Mouse (Mus musculus) forebrain, embryonic 15.5 days (tissue): Measurements from ENCODE around the gene Slc3a2. TPM values are rescaled to one million over a fixed set of nuclear protein-coding genes. Genes with fewer than 3 reads are reported as not detected.
A peak's percentile ranks its signal among the peaks of the same experiment; 100 is the strongest.
"Not testable (repeated sequence)": the region's sequence is repeated elsewhere in the genome, so short reads cannot be mapped to it uniquely, and the experiment has no call there.

Experiments
- ATAC-seq: fragments of 200-750 bp; cut with Nextera tagmentation; replicated peaks from 2 replicates; pipeline ENCODE4 v1.8.0; 2017; ENCODE audit warnings: mild to moderate bottlenecking, moderate TSS enrichment, moderate library complexity
- H3K27ac ChIP-seq: fragments of 300-500 bp; sonication (generic); replicated peaks from 2 replicates; pipeline ENCODE4 v1.5.1; 2015; ENCODE audit warnings: mild to moderate bottlenecking, inconsistent platforms
- H3K27me3 ChIP-seq: fragments of 300-500 bp; sonication (generic); 2 replicates; pipeline ENCODE4 v1.6.1; 2015; ENCODE audit warnings: inconsistent platforms
- H3K36me3 ChIP-seq: fragments of 300-500 bp; sonication (generic); 2 replicates; pipeline ENCODE4 v1.6.1; 2015; ENCODE audit warnings: mild to moderate bottlenecking, inconsistent platforms
- H3K4me1 ChIP-seq: fragments of 300-500 bp; sonication (generic); 2 replicates; pipeline ENCODE4 v1.6.1; 2015; ENCODE audit warnings: inconsistent platforms
- H3K4me2 ChIP-seq: fragments of 300-500 bp; sonication (generic); replicated peaks from 2 replicates; pipeline ENCODE4 v1.6.1; 2015; ENCODE audit warnings: mild to moderate bottlenecking, inconsistent platforms
- H3K4me3 ChIP-seq: fragments of 300-500 bp; sonication (generic); 2 replicates; pipeline ENCODE4 v1.5.1; 2015; ENCODE audit warnings: mild to moderate bottlenecking, inconsistent platforms
- H3K9ac ChIP-seq: fragments of 300-500 bp; sonication (generic); replicated peaks from 2 replicates; pipeline ENCODE4 v1.6.1; 2015; ENCODE audit warnings: mild to moderate bottlenecking, inconsistent platforms
- H3K9me3 ChIP-seq: fragments of 300-500 bp; sonication (generic); 2 replicates; pipeline ENCODE4 v1.6.1; 2016; ENCODE audit warnings: inconsistent platforms
- WGBS: fragments of 180-500 bp; shearing (Covaris S2); methylation state at CpG from one replicate; pipeline ENCODE4 v1.1.7; 2015; ENCODE audit warnings: mixed read lengths; 5-methylcytosine and 5-hydroxymethylcytosine counted together
- polyA plus RNA-seq: library from polyadenylated mRNA; unstranded; fragments of >200 nt; fragmentation: Nextera tagmentation; extraction: Ambion mirVana; gene quantifications from 2 replicates; pipeline ENCODE4 v1.2.1, GENCODE M21; 2015

Slc3a2 gene
- polyA plus RNA-seq, 1 experiment from 2014 or later, result 171 TPM

DNA sequence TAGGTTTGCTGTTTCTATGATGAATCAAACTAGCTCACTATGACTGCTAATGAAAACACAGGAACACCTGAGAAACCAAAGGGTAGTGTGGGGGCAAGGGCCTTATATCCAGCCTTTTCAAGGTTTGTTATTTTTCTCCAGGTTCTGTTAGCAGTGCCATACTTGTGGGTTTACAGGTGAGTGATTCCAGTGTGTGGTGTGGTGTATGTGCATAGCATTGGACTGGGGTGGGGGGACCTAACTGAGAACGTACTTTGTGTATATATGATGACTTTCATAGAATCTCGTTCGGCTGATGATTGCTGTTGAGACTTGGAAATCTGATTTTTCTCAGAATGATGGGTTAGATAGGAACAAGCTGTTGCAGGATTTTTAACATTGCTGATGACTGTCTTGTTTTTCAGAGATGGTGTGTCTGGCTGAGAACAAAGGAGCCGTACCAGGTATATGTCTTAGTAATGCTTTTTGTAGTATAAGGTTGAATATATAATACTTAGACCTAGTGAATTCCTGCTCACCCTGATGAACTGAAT, 2.0 kb upstream of the Slc3a2 start:
- peak overlapping the region; percentile 93 for H3K9ac ChIP-seq
- 52% methylated on average over 4 of the region's 4 CpGs for WGBS
- H3K4me2 ChIP-seq, result peak overlapping the region; percentile 61
- H3K4me1 ChIP-seq, result peaks cover 39% of the 10 kb centered on the region
- H3K27me3 ChIP-seq, result no peaks in the 10 kb centered on the region
- 0 out of 2 replicates have a peak overlapping the region, but pooled peaks have one; percentile 17 for H3K27ac ChIP-seq
- peak overlapping the region; percentile 78 for H3K4me3 ChIP-seq
- peaks cover 26% of the 10 kb centered on the region for H3K36me3 ChIP-seq
- ATAC-seq, result no peak
- H3K9me3 ChIP-seq, result no peaks in the 10 kb centered on the region

DNA sequence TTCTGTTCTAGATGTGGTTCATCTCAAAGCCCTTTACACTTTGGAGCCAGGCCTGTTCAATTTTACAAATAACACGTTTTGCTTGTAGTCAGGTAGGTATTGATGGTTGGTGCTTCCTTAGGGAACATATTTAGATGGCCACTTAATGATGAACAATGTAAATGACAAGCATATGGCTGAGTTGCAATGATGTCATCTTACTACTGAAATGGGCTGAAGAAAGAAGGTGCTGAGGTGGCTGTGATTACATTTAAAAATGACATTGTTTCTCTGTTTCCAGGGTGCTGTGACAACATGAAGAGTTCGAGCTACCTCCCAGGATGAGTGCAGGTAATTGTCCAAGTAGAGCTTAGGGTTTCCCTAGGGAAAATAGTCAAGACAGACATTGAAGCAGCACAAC, 1.2 kb upstream of the Slc3a2 start:
- Histone ChIP-seq H3K9me3 (no peaks in the 10 kb centered on the region), H3K9ac (peak overlapping the region; percentile 93), H3K4me2 (peak overlapping the region; percentile 61), H3K4me1 (peaks cover 39% of the 10 kb centered on the region), H3K4me3 (peak overlapping the region; percentile 78), H3K36me3 (peaks cover 26% of the 10 kb centered on the region), H3K27me3 (no peaks in the 10 kb centered on the region), H3K27ac (peak overlapping the region; percentile 93)
- ATAC-seq, result no peak
- WGBS, result 3% methylated on average over 2 of the region's 2 CpGs

DNA sequence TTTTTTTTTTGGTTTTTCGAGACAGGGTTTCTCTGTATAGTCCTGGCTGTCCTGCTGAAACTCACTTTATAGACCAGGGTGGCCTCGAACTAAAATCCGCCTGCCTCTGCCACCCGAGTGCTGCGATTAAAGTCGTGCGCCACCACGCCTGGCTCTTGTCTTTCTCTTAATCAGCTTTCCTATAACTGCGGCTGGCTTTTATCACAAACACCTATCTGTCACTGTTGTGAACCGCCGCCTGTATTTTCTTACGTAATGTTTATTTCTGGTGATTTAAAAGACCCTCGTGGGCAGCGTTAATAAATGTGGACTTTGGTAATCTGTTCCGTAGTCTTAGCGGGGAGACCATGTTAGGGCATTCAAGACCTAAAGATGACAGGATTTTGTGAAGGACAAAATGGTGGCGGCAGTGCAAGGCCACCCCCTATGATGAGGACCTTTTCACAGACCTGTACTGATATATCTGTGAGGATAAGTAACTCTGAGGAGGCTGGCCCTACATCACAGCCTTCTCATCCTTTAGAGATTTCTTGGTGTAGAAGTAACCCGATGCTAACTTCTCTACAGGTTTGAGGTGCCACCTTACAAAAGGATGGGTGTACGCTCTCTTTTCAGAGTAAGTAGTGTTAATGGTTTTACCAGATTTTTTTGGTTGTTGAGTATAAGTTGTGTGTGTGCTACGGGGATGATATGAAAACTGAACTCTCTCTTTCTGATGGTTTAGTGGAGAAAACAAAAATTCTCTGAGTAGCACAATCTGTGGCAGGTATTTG, 591 bp upstream of the Slc3a2 start:
- ATAC-seq, result no peak
- Histone ChIP-seq H3K27me3 (no peaks in the 10 kb centered on the region), H3K9ac (peak overlapping the region; percentile 93), H3K9me3 (no peaks in the 10 kb centered on the region), H3K27ac (peak overlapping the region; percentile 93), H3K4me1 (peaks cover 39% of the 10 kb centered on the region), H3K4me2 (peak overlapping the region; percentile 61), H3K4me3 (peak overlapping the region; percentile 78), H3K36me3 (peaks cover 26% of the 10 kb centered on the region)
- WGBS, result under 1% methylated on average over 20 of the region's 20 CpGs

DNA sequence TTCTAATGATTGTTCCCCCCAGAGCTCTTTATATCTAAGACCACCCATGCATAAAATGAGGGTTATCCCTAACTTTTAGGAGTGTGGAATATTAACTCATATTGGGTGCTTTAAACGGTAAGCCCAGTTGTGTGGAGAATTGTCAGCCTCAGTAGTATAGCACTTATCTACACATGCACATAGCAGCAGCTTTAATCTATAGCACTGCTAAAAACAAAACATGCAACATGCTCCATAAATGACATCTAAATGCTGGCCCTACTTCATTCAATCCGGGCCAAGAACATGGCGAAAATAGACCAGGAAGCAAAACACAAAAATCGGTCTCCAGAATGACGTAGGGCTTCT, 636 bp downstream of the Slc3a2 start:
- Histone ChIP-seq H3K27ac (peak overlapping the region; percentile 93), H3K9ac (peak overlapping the region; percentile 77), H3K9me3 (no peaks in the 10 kb centered on the region), H3K4me2 (peak overlapping the region; percentile 47), H3K36me3 (peaks cover 26% of the 10 kb centered on the region), H3K27me3 (no peaks in the 10 kb centered on the region), H3K4me1 (peaks cover 39% of the 10 kb centered on the region), H3K4me3 (peak overlapping the region; percentile 78)
- WGBS, result 1% methylated on average over 5 of the region's 5 CpGs
- peak; percentile 23 for ATAC-seq

DNA sequence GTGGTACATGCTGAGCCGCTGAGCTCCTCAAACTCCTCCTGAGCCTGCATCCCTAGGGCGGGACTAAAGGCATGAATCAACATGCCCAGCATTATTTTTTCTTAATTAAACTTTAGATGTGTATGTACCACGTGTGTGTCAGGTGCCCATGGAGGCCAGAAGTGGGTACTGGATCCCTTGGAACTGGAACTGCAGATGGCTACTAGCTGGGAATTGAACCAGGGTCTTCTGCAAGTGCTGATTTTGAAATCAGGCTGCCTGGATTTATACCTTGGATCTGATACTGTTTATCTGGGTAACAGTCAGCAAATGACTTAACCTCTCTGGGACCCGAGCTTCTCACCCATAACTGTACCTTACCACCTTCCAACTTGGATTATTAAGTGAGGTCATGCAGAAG, 1.1 kb downstream of the Slc3a2 start:
- Histone ChIP-seq H3K9ac (peak overlapping the region; percentile 77; the same call in 1 of the 2 replicates), H3K4me1 (peaks cover 39% of the 10 kb centered on the region), H3K27me3 (no peaks in the 10 kb centered on the region), H3K36me3 (peaks cover 26% of the 10 kb centered on the region), H3K27ac (no peak overlapping the region), H3K4me3 (peak overlapping the region; percentile 78), H3K4me2 (peak overlapping the region; percentile 47), H3K9me3 (no peaks in the 10 kb centered on the region)
- ATAC-seq, result no peak
- WGBS, result 53% methylated on average over 4 of the region's 4 CpGs

DNA sequence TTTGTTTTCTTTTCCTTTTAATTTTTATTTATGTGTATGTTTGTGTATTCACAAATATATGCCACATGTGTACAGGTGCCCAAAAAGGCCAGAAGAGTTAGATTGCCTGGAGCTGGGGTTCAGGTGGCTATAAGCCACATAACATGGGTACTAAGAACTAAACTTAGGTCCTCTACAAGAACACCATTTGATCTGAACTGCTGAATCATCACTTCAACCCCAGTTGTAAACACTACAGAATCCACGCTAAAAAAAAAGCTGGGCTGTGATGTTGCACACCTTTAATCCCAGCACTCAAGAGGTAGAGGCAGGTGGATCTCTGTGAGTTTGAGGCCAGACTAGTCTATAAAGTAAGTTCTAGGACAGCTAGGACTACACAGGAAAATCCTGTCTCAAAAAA, 1.8 kb downstream of the Slc3a2 start:
- Histone ChIP-seq H3K4me3 (0 out of 2 replicates have a peak overlapping the region, but pooled peaks have one; percentile 2), H3K9ac (no peak overlapping the region), H3K4me1 (peaks cover 39% of the 10 kb centered on the region), H3K27ac (no peak overlapping the region), H3K27me3 (no peaks in the 10 kb centered on the region), H3K4me2 (peak overlapping the region; percentile 47; the same call in 1 of the 2 replicates), H3K9me3 (no peaks in the 10 kb centered on the region), H3K36me3 (peaks cover 20% of the 10 kb centered on the region)
- no peak for ATAC-seq
- WGBS, result 90% methylated on average over 1 of the region's 1 CpGs

DNA sequence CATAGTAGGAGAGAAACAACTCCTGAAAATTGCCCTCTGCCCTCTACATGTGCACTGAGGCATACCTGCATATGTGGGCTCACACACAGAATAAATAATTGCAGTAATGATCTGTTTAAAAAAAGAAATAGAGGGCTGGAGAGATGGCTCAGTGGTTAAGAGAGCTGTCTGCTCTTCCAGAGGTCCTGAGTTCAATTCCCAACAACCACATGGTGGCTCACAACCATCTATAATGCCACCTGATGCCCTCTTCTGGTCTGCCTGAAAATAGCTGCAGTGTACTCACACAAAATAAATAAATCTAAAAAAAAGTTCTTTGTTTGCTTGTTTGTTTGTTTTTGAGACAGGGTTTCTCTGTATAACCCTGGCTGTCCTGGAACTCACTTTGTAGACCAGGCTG, 4.1 kb downstream of the Slc3a2 start:
- not testable (repeated sequence) for H3K4me3 ChIP-seq, H3K36me3 ChIP-seq, H3K9me3 ChIP-seq, H3K27ac ChIP-seq, H3K27me3 ChIP-seq, ATAC-seq, H3K4me2 ChIP-seq, H3K9ac ChIP-seq
- H3K4me1 ChIP-seq, result peaks cover 20% of the 10 kb centered on the region

DNA sequence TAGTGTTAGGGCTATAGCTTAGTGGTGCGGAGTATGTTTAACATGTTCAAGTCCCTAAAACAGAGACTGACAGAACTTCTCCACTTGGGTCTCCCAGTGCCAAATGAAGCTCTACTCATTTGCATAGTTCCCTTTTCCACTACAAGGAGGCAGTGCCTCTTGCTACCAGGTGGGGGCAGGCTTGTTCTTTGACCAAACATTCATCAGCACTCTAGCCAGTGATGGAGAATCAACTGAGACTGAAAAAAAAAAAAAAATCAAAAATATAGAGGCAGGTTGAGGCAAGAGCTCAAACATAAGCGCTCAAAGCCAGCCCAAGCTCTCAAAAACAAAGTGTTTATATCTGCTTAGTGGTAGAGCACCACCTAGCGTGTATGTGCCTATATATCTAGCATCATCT, 4.8 kb downstream of the Slc3a2 start:
- H3K27ac ChIP-seq, result no peak overlapping the region
- no peak for ATAC-seq
- no peak overlapping the region for H3K9ac ChIP-seq
- no peaks in the 10 kb centered on the region for H3K36me3 ChIP-seq
- WGBS, result 74% methylated on average over 3 of the region's 3 CpGs
- H3K4me1 ChIP-seq, result peaks cover 20% of the 10 kb centered on the region
- H3K9me3 ChIP-seq, result no peaks in the 10 kb centered on the region
- no peak overlapping the region for H3K4me2 ChIP-seq
- no peak overlapping the region for H3K4me3 ChIP-seq
- no peaks in the 10 kb centered on the region for H3K27me3 ChIP-seq

DNA sequence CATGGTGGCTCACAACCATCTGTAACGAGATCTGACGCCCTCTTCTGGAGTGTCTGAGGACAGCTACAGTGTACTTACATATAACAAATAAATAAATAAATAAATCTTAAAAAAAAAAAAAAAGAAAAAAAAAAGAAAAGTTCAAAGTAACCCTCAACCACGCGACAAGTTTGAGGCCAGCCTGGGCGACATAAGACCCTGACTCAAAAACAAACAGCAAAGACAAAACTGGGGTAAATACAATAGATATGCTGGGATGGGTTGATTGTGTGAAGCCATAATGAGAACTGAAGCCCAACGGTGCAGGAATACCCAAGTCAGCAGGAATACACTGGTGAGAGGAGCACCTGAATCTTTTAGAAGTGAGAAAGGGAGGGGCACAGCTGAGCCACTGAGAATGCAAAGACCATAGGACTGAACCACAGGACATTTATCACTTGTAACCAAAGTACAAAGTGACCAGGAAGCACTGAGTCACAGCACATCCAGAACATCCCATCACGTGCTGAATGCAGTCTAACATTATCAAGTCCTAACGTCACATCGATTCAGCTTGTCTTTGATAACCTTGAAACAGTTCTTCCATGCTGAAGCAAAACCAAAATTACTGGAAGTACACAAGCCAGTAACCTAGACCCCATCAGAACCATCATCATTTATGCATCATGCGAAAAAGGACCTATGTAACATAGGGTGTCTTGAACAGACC, 6.2 kb downstream of the Slc3a2 start:
- Histone ChIP-seq H3K4me1 (peaks cover 25% of the 10 kb centered on the region), H3K9ac (no peak overlapping the region), H3K4me2 (no peak overlapping the region), H3K27me3 (no peaks in the 10 kb centered on the region), H3K4me3 (no peak overlapping the region), H3K27ac (no peak overlapping the region), H3K36me3 (no peaks in the 10 kb centered on the region), H3K9me3 (no peaks in the 10 kb centered on the region)
- no peak for ATAC-seq
- WGBS, result 79% methylated on average over 9 of the region's 10 CpGs

DNA sequence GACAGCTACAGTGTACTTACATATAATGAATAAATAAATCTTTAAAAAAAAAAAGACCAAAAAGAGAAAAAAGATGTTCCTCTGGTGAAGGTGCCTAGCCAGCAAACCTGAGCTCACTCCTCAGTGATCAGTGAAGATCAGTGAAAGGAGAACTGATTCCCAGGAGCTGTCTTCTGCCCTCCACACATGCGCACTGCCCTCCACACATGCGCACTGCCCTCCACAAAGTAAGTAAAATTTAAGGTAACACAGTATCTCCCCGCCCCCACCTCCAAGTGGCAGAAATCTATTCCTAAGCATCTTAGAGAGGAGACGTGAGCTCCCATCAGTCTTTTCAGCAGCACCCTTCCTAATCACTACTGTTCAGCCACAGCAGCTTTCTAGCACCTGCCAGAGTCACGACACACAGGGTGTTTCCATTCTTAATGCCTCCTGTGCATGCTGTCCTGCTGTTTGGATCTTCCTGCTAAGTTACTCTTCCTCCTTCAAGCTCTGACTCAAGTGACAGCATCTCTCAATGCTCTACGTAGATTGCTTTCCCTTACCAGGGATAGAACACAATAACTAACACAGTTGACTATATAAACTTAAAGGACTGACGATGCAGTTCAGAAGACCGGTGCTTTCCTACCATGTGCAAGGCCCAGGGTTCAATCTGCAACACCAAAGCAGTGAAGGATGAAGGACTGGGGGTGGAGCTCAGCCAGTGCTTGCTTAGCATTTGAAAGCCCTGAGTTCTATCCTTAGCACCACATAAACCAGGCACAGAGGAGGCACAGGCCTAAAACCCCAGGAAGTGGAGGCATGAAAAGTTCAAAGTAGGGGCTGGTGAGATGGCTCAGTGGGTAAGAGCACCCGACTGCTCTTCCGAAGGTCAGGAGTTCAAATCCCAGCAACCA, 7.1 kb downstream of the Slc3a2 start:
- H3K4me2 ChIP-seq, result no peak overlapping the region
- no peak overlapping the region for H3K27ac ChIP-seq
- no peak overlapping the region for H3K4me3 ChIP-seq
- no peaks in the 10 kb centered on the region for H3K9me3 ChIP-seq
- no peaks in the 10 kb centered on the region for H3K27me3 ChIP-seq
- ATAC-seq, result no peak
- peaks cover 25% of the 10 kb centered on the region for H3K4me1 ChIP-seq
- H3K36me3 ChIP-seq, result peaks cover under 1% of the 10 kb centered on the region; the same call in 1 of the 2 replicates
- WGBS, result 79% methylated on average over 10 of the region's 10 CpGs
- no peak overlapping the region for H3K9ac ChIP-seq

DNA sequence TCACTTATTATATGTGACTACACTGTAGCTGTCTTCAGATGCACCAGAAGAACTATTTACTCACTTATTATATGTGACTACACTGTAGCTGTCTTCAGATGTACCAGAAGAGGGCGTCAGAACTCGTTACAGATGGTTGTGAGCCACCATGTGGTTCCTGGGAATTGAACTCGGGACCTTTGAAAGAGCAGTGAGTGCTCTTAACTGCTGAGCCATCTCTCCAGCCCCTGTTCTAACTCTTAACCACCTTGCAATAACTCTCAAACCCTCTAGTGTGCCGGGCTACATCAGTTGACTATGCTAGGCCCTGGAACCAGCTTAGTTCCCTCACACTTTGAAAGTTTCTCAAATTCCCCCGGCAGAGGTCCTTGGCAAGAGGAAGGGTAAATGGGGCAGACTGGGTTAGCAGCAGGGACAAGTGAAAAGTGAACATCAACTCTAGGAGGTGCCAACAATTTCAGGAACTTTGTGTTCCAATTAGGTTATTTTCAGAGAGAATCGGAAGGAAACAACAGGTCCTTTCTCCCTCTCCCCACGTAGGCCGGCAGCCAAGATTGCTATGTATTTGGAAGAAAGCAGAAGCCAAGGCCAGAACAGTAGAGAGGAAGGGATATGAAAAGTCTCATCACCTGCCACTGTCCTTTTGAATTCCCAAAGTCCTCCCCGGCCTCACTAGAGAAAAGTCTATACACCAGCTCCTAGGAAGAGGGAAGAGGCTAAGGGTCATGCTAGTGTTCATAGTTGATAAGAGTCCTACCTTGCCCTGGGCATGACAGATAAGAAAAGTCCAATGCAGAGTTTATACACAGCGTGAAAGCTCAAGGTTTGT, 8.3 kb downstream of the Slc3a2 start:
- no peak overlapping the region for H3K9ac ChIP-seq
- peaks cover 32% of the 10 kb centered on the region for H3K4me1 ChIP-seq
- no peak overlapping the region for H3K4me3 ChIP-seq
- H3K27me3 ChIP-seq, result no peaks in the 10 kb centered on the region
- peaks cover 11% of the 10 kb centered on the region for H3K36me3 ChIP-seq
- no peaks in the 10 kb centered on the region for H3K9me3 ChIP-seq
- WGBS, result 69% methylated on average over 10 of the region's 10 CpGs
- ATAC-seq, result no peak
- H3K4me2 ChIP-seq, result 0 out of 2 replicates have a peak overlapping the region, but pooled peaks have one; percentile 73
- no peak overlapping the region for H3K27ac ChIP-seq
